8 mouse cellular contexts compared by ENCODE assay signal in the genomic region with DNA sequence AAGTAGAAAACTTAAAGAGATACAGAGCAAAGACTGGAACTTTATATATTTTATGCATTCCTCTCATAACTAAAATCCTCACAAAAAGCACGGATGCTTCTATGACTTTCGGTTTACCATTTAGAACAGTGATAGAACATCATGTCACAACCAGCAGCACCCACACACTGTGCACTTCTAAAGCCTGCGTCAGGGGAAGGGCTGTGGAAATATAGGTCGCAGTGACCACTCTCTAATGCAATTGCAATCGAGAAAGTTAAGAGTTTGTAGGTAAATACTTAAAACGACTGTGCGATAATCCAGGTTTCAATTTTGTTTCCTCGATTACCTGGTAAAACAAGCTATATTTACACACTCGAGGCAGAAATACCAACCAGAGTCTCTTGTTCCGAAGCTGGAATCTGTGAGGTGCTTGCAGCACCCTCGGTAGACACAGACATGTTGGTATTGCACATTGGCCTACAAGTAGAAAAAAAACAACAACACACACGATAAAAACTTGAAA. TPM values are rescaled to one million over a fixed set of nuclear protein-coding genes. Genes with fewer than 3 reads are reported as not detected.
DNase-seq lines count a peak whose midpoint lies in the region; ATAC-seq and TF ChIP-seq lines count a peak whose summit lies in the region.

No protein-coding gene starts in this region.

- peak; percentile 53 for DNase-seq in liver, adult 2 months (ENCODE audit: extremely low read depth, low read depth, low spot score)
- DNase-seq in liver, result no peak
- DNase-seq in cerebellum, adult 9-11 months, result no peak
- no peak for DNase-seq in testis, postnatal 10 days (ENCODE audit: low spot score)
- no peak for DNase-seq in adipocyte (ENCODE audit: low spot score)

- no peaks in the 10 kb centered on the region for H3K27me3 ChIP-seq in liver, adult 2 months (ENCODE audit: control insufficient read depth, insufficient read depth, low read length)
- no peaks in the 10 kb centered on the region for H3K27me3 ChIP-seq in embryonic facial prominence, embryonic 13.5 days
- no peaks in the 10 kb centered on the region for H3K27me3 ChIP-seq in intestine, embryonic 16.5 days (replicated peaks; ENCODE audit: control insufficient read depth, insufficient read depth, low read length)
- H3K27me3 ChIP-seq in neural tube, embryonic 13.5 days, result no peaks in the 10 kb centered on the region

- peaks cover 17% of the 10 kb centered on the region for H3K36me3 ChIP-seq in liver, adult 2 months (ENCODE audit: control insufficient read depth, insufficient read depth, low read length)
- H3K36me3 ChIP-seq in embryonic facial prominence, embryonic 13.5 days, result peaks cover 26% of the 10 kb centered on the region
- H3K36me3 ChIP-seq in intestine, embryonic 16.5 days (ENCODE audit: control insufficient read depth, insufficient read depth, low read length), result peaks cover 7% of the 10 kb centered on the region
- peaks cover 30% of the 10 kb centered on the region for H3K36me3 ChIP-seq in neural tube, embryonic 13.5 days

- TF ChIP-seq POLR2A in liver, adult 2 months (IDR thresholded peaks at IDR 0.05; ENCODE audit: extremely low read depth, insufficient read depth, low read length), result no peak

- H3K4me2 ChIP-seq in embryonic facial prominence, embryonic 13.5 days, result peak overlapping the region; percentile 69
- peak overlapping the region; percentile 66 for H3K4me2 ChIP-seq in intestine, embryonic 16.5 days (ENCODE audit: low read depth, low read length)
- H3K4me2 ChIP-seq in neural tube, embryonic 13.5 days, result peak overlapping the region; percentile 85

- 4% methylated on average over 12 of the region's 12 CpGs for WGBS in liver, adult 2 months
- WGBS in embryonic facial prominence, embryonic 13.5 days, result 47% methylated on average over 12 of the region's 12 CpGs
- 35% methylated on average over 12 of the region's 12 CpGs for WGBS in intestine, embryonic 16.5 days
- 60% methylated on average over 12 of the region's 12 CpGs for WGBS in neural tube, embryonic 13.5 days

- TF ChIP-seq CTCF in liver, adult 2 months (IDR thresholded peaks at IDR 0.05; ENCODE audit: low read depth, low read length), result no peak

- peak overlapping the region; percentile 92 for H3K4me3 ChIP-seq in liver, adult 2 months (ENCODE audit: insufficient read depth, low read depth, low read length)
- H3K4me3 ChIP-seq in embryonic facial prominence, embryonic 13.5 days, result peak overlapping the region; percentile 86
- H3K4me3 ChIP-seq in intestine, embryonic 16.5 days (ENCODE audit: low read length), result peak overlapping the region; percentile 96
- H3K4me3 ChIP-seq in neural tube, embryonic 13.5 days, result peak overlapping the region; percentile 91

- H3K9ac ChIP-seq in liver, adult 2 months (ENCODE audit: low read depth, low read length), result peak overlapping the region; percentile 96; the same call in 1 of the 2 replicates
- H3K9ac ChIP-seq in embryonic facial prominence, embryonic 13.5 days, result peak overlapping the region; percentile 100
- H3K9ac ChIP-seq in intestine, embryonic 16.5 days (ENCODE audit: low read depth, low read length), result peak overlapping the region; percentile 100
- H3K9ac ChIP-seq in neural tube, embryonic 13.5 days, result peak overlapping the region; percentile 100

- peaks cover 12% of the 10 kb centered on the region for H3K4me1 ChIP-seq in liver, adult 2 months (ENCODE audit: control insufficient read depth, insufficient read depth, low read length)
- peaks cover 10% of the 10 kb centered on the region for H3K4me1 ChIP-seq in embryonic facial prominence, embryonic 13.5 days
- H3K4me1 ChIP-seq in intestine, embryonic 16.5 days (ENCODE audit: control insufficient read depth, insufficient read depth, low read length), result peaks cover 7% of the 10 kb centered on the region
- H3K4me1 ChIP-seq in neural tube, embryonic 13.5 days (replicated peaks), result peaks cover 33% of the 10 kb centered on the region

- peak overlapping the region; percentile 99 for H3K27ac ChIP-seq in liver, adult 2 months (replicated peaks; ENCODE audit: insufficient read depth, low read depth, low read length)
- peak overlapping the region; percentile 98; the same call in 1 of the 2 replicates for H3K27ac ChIP-seq in embryonic facial prominence, embryonic 13.5 days
- peak overlapping the region; percentile 97 for H3K27ac ChIP-seq in intestine, embryonic 16.5 days (ENCODE audit: low read length)
- H3K27ac ChIP-seq in neural tube, embryonic 13.5 days (replicated peaks), result peak overlapping the region; percentile 100; the same call in 1 of the 2 replicates

- ATAC-seq in embryonic facial prominence, embryonic 13.5 days (ENCODE audit: insufficient number of reproducible peaks, insufficient read depth, low FRiP score, low TSS enrichment, low read depth), result no peak
- no peak for ATAC-seq in intestine, embryonic 16.5 days
- ATAC-seq in neural tube, embryonic 13.5 days (ENCODE audit: low read depth), result no peak

- peaks cover 12% of the 10 kb centered on the region; the same call in 1 of the 2 replicates for H3K79me2 ChIP-seq in liver, adult 2 months (ENCODE audit: control insufficient read depth, insufficient read depth, low read length)

- no peaks in the 10 kb centered on the region for H3K9me3 ChIP-seq in embryonic facial prominence, embryonic 13.5 days
- H3K9me3 ChIP-seq in intestine, embryonic 16.5 days (ENCODE audit: control insufficient read depth, low read length), result no peaks in the 10 kb centered on the region
- H3K9me3 ChIP-seq in neural tube, embryonic 13.5 days, result no peaks in the 10 kb centered on the region

RNA-seq across cellular contexts. Expression of a gene that starts 1.2 kb away (rescaled TPM):
- total RNA-seq in liver, adult 2 months (2014; rRNA removed), result 24.6 and 27.7 TPM in 2 replicates
- 18.2 and 19.8 TPM in 2 replicates for polyA plus RNA-seq in liver, adult 2 months (2012; rRNA removed)
- 49.3 and 50.2 TPM in 2 replicates for polyA plus RNA-seq in embryonic facial prominence, embryonic 13.5 days (2015; fragmentation: Nextera tagmentation; extraction: Ambion mirVana)
- 30.8 and 32.4 TPM in 2 replicates for polyA plus RNA-seq in intestine, embryonic 16.5 days (2015; fragmentation: Nextera tagmentation; extraction: Ambion mirVana)
- 52.5 and 66.2 TPM in 2 replicates for polyA plus RNA-seq in neural tube, embryonic 13.5 days (2015; fragmentation: Nextera tagmentation; extraction: Ambion mirVana)

RNA-seq across cellular contexts. Expression of a gene that starts 36.8 kb away (rescaled TPM):
- 4.1 and 5.2 TPM in 2 replicates for total RNA-seq in liver, adult 2 months (2014; rRNA removed)
- 5.2 and 7.1 TPM in 2 replicates for polyA plus RNA-seq in liver, adult 2 months (2012; rRNA removed)
- polyA plus RNA-seq in embryonic facial prominence, embryonic 13.5 days (2015; fragmentation: Nextera tagmentation; extraction: Ambion mirVana), result 34.0 and 37.0 TPM in 2 replicates
- polyA plus RNA-seq in intestine, embryonic 16.5 days (2015; fragmentation: Nextera tagmentation; extraction: Ambion mirVana), result 8.5 and 10.1 TPM in 2 replicates
- 30.6 and 32.0 TPM in 2 replicates for polyA plus RNA-seq in neural tube, embryonic 13.5 days (2015; fragmentation: Nextera tagmentation; extraction: Ambion mirVana)
